Mouse (Mus musculus): ENCODE measurements around the gene Art2b.
"Not testable (repeated sequence)": the region's sequence is repeated elsewhere in the genome, so short reads cannot be mapped to it uniquely, and the experiment has no call there.

Art2b gene

DNA sequence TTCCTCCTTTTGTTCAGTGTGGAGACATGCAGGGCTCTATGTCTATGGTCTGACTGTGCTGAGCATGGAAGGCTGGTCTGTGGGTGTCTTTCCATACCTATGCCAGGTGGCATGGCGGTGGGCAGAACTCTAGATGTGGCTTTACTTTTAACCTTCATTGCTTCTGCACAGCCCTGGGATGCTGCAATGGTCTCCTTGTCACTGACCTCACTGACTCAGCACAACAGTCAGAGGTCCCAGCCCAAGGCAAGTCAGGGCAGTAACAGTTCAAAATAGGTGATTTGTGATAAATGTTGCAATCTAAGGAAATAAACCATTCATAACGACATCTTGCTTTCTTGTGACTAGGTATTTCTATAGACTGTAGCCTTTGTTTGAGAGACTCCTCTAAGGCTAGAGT is 21.3 kb downstream of the Art2b start:
- in situ Hi-C loops (cut with MboI, MseI), result no loop called here

DNA sequence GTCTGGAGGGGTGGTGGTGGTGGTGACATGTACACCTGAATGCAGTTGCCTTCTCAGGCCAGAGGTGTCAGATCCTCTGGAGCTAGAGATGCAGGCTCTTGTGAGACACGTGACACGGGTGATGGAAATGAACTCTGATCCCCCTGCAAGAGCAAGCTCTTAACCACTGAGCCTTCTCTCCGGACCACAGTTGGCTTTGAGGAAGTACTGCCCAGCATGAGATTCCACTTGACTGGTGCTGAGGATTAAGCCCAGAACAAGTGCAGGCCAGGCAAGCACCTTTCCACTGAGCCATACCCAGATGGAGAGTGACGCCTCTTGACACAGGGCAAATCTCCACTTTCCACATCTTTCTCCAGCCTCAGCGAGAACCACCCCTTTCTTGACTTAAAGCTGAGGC is 26.0 kb downstream of the Art2b start:
- in situ Hi-C loops (cut with MboI, MseI), result not testable (repeated sequence)

DNA sequence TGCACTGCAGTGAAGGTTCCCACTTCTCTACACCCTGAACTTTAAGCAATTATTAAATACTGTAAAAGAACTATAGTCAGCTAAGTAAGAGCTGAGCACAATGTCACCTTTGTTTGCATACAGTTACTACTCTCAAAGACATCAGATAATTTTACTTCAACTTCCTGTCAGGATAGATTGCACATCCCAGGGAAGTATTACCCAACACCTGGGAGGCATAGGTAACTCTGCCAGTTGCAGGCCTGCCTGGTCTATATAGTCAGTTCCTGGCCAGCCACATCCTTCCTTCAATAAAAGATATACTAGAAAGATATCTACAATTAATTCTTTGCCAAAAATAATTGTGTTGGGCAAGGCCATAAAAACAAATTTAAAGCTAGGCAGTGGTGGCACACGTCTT is 28.0 kb downstream of the Art2b start:
- in situ Hi-C loops (cut with MboI, MseI), result no loop called here

DNA sequence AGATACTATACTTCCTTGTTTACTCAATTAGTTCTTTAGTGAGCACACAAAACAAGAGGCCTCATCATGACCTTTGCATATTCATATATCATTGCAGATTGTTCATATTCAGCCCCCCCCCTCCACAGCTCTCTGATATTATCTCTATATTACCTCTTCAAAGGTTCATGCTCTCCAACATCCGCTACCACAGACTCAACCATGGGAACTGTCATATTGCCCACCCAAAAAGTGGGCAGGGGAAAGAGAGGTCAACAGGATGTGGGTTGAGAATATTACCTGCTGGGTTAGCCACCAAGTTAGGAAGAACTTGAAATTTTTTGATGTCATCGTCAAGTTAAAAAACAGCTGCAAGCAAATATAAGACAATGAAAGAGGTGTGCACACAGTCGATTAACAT is 29.9 kb downstream of the Art2b start:
- in situ Hi-C loops (cut with MboI, MseI), result not testable (repeated sequence)

DNA sequence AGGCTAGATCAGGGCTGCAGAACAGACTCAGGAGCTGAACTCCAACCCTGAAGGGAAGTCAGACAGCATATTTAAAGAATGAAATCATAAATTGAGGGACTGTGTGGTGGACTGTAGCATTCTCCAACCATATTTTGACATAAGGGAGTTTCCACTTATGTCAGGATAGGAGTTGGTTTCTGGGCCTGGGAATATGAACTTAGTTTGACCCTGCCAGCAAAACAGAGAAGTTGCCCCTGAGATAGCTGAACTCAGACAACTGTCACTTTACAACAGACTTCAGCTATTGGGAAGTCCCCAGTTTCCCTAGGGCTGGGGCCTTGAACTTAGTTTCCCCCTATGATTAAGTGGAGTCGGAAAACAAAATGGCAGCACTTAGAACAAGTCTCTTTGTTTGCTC is 33.9 kb downstream of the Art2b start:
- in situ Hi-C loops (cut with MboI, MseI), result no loop called here

DNA sequence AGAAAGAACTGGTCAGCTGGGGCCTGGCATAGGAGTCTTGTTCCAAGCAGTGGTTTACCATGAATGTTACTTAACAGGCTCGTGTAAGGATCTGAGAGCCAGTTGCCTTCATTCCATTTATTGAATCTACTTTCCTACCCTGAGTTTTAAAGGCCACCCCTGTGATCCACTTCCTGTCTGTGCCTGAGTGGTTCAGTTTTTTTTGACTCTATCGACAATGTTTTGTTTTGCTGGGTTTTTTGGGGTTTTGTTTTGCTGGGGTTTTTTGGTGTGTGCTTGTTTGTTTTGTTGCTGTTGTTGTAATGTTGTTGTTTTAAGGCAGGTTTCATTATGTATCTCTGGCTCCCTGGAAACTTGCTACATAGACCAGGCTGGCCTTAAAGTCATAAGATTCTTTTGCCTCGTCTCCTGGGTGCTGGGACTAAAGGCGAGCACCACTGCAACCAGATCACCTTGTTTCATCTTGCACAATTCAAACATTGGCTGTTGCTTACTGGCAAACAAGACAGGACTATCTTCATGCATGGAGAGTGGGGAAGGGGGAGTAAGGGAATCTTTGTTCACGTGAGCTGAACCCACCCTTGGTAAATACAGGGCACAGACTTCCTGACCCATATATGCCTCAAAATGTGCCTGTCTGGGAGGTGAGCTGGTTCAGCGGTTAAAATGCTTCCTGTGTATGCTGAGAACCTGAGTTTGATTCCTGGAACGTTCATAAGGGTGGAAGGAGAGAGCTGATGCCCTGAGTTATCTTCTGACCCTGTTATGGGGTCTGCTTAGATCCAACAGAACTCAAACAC is 34.5 kb downstream of the Art2b start:
- in situ Hi-C loops (cut with MboI, MseI), result no loop called here

DNA sequence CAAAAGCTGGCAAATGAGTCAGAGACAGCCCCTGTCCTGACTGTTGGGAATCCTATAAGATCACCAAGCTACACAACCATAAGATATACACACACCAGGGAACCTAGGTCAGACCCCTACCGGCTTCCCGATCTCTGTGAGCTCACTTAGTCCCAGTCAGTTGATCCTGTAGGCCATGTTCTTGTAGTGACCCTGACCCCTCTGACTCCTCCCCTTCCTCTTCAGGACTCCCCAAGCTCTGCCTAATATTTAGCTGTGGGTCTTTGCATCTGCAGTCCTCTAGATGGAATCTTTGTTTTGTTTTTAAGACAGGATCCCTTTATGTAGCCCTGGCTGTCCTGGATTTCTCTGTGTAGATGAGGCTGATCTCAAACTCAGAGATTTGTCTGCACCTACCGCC is 36.1 kb downstream of the Art2b start:
- in situ Hi-C loops (cut with MboI, MseI), result no loop called here

DNA sequence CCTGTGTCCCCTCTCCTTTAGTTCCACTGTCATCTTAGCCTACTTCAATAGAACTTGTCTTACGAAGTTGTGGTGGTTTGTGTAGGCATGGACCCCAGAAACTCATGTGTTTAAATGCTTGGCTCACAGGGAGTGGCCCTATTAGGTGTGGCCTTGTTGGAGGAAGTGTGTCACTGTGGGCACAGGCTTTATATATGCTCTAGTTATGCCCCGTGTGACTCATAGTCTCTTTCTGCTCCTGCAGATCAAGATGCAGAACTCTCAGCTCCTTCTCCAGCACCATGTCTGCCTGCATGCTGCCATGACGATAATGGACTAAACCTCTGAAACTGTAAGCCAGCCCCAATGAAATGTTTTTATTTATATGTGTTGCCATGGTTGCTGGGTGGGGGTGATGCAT is 37.7 kb downstream of the Art2b start:
- in situ Hi-C loops (cut with MboI, MseI), result no loop called here

DNA sequence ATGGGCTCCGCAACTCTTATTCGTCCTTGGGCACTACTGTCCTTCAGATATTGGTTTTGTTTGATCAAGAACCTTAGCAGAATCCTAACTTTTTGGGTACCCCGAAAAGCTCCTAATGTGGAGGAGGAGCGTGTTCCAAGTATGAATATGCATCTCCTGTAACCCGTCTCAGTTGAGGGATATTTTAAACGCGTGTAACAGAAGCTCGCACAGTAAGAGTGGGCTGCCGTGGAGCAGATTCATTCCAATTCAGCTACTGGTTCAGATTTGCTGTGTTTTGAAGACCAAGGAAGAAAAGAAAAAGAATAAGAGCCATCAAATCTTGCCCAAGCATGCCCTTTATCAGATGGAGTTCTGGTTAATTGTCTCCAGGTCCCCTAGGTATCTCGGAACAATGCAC is 43.7 kb downstream of the Art2b start:
- in situ Hi-C loops (cut with MboI, MseI), result no loop called here

DNA sequence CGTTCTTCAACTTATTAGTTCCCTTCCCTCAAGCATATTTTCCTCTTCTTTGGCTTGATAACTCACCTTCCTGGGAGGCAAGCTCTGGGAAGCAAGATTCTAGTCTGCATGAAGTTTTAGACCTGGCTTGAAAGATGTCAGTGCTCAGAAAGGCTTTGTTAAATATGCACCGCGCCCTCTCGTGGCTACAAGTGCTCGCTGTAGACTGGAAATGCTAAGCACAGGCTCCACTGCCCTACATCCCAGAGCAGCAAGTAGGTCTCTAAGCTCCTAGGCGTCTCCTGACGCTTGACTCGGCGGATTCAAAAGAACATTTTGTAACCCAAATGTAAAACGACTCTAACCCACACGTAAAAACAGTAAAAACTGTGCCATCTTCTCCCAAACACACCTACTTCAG is 44.3 kb downstream of the Art2b start:
- in situ Hi-C loops (cut with MboI, MseI), result no loop called here

DNA sequence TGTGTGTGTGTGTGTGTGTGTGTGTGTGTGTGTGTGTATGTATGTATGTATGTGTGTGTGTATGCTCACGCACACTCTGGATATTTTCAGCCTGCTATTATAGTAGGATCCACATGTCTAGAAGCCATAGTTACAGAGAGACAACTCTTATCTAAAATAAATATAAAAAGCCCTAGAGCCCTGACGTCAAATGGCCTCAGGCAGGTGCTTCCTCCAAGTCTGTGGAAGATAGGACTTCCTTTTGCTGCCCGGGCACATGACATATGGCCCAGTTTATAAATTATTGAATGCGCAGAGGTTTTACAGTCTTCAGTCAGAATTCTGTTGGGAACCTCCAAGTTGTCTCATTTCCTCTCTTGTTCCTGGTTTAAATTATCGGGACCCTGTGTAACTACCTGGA is 44.7 kb downstream of the Art2b start:
- in situ Hi-C loops (cut with MboI, MseI), result no loop called here

DNA sequence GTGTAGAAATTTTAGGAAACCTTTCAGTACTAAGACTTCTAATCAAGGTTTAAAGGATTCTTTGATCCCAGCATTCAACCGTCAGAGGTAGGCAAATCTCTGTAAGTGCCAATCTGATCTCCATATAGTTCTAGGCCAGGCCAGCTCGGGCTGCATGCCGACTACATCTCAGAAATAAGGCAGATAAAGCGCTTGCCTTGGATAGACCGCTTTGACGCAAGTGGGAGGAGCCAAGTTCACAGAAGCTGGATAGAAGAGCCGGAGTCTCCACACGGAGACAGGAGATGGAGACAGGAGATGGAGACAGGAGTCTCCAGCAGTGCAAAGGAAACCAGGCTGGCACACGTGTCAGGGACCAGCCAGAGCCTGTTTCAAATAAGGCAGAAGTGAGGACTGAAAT is 45.6 kb downstream of the Art2b start:
- in situ Hi-C loops (cut with MboI, MseI), result no loop called here

DNA sequence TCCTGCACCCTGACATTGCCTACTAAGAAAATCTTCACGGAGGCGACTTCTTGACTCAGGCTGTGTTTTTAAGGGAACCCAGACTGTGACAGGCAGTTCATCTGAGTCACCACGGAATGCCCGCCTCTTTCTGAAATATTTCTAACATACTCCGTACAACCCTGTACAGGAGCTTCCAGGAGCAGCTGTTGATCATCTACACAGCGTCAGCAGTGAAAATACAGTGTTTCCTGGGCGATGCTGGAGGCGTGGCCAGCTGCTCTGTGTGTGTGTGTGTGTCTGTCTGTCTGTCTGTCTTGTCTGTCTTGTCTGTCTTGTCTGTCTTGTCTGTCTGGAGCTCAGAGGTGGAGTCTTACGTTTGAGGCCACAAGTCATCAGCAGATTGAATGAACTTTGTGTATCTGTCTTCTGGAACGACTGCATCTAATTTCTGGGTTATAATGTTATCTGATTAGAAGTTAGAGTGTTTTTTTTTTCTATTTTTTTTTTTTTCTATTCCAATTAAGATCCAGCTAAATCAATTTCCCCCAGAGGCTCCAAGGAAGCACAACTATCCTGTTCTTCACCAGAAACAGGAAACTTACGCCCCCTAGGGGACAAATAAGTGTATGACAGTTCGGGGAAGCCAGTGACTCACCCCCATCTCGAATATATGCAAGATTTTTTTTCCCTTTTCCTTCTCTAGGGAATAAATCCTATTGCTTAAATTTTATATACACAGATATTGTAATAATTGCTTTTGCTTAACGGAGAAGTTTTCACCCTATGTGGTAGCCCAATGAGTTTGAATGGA is 47.1 kb downstream of the Art2b start:
- in situ Hi-C loops (cut with MboI, MseI), result no loop called here

DNA sequence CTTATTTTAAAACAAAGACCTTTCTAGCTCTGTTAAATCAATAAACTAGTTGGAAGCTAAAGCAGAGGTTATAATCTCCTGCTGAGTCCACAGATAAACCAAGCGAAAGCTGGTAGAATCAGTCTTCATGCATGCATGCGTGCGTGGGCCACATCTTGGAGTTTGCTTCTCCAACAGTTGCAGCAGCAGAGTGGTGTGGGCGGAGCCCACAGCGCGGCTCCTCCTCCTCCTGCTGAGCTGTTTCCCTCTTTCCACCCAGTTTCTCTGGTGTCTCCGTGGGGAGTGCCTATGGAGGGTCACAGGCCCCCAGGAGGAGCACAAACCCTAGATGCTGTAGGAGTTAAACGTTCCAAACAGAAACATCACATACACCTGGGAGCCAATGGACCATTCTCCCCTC is 47.9 kb downstream of the Art2b start:
- in situ Hi-C loops (cut with MboI, MseI), result no loop called here

DNA sequence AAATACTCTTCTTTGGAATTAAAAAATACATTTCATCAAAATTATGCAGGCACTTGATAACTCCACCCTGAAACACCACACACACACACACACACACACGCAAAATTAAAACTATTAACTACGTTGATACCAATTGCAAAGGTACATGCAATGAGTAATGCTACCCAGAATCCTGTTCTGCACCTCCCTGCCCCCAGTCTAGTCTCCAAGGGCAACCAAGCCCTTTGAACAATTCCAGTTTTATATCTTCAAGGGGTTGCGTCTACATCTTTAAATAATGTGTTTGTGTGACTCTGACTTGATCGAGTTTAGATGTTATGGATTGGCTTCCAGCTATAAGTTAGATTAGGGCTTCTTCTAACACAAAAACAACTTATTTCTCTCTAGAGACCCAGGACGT is 49.9 kb downstream of the Art2b start:
- in situ Hi-C loops (cut with MboI, MseI), result no loop called here

DNA sequence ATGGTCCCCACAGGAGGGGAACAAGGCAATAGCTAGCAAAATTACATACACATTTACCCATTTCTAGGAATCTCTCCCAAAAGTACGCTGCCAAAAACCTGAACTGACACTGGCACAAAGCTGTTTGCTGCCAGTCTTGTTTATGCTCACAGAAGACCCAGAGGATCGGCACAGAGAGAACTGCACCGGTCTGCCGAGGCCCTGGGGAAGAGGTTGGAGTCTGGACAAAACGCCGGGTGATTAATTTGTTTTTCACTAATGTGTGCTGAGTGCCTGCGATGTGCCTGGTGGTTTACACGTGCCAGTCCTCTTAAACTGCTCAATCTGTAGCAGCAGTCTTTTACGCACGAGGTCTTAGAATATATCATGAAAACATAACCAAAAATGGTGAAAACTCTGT is 50.3 kb downstream of the Art2b start:
- in situ Hi-C loops (cut with MboI, MseI), result no loop called here

DNA sequence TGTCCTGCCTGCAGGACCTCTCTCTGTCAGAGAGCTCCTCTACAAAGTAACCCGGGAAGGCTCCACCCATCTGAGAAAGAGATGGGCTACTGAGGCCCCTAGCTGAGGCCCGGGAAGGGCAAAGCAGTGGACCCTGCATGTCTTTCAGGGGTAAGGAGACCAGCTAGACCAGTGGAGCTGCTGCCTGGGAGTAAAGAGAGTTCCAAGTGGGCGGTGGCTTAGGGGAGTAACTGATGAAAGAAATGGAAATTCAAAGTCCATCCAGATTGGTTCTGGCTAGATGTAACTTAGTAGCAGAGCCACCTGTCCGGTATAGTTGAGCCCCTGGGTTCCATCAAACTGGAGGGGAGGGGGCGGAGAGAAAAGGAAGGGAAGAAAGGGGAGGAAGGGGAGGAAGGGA is 51.0 kb downstream of the Art2b start:
- in situ Hi-C loops (cut with MboI, MseI), result no loop called here
